Mouse (Mus musculus) liver (tissue): Measurements from ENCODE around the gene Rab36.

ENCODE experiments used
- DNase-seq: peaks from one replicate; pipeline ENCODE4 v3.0.0-alpha.2; 2020; ENCODE audit warnings: mixed read lengths

The Rab36 gene

GRCm38 (mm10) chr10:75075665-75076064, 38.8 kb downstream of the Rab36 start:
- no peak for DNase-seq

GRCm38 (mm10) chr10:75078174-75079128, 41.6 kb downstream of the Rab36 start:
- DNase-seq, result no peak

- no peak for DNase-seq
Observed at GRCm38 (mm10) chr10:75085330-75085729, 48.5 kb downstream of the Rab36 start.

GRCm38 (mm10) chr10:75088471-75088870, 51.6 kb downstream of the Rab36 start:
- DNase-seq, result no peak

GRCm38 (mm10) chr10:75091478-75092152, 54.8 kb downstream of the Rab36 start:
- DNase-seq, result no peak

GRCm38 (mm10) chr10:75093252-75093987, 56.6 kb downstream of the Rab36 start:
- DNase-seq, result no peak

- DNase-seq, result no peak
Observed at GRCm38 (mm10) chr10:75094338-75094737, 57.5 kb downstream of the Rab36 start.

- DNase-seq, result no peak
Observed at GRCm38 (mm10) chr10:75095216-75095615, 58.4 kb downstream of the Rab36 start.

GRCm38 (mm10) chr10:75098446-75099183, 61.8 kb downstream of the Rab36 start:
- DNase-seq, result peak; percentile 30

- DNase-seq, result no peak
Observed at GRCm38 (mm10) chr10:75100298-75100697, 63.4 kb downstream of the Rab36 start.

- DNase-seq, result no peak
Observed at GRCm38 (mm10) chr10:75103502-75103901, 66.6 kb downstream of the Rab36 start.
